Mouse (Mus musculus): Measurements from ENCODE around the gene Eppin. TPM values are rescaled to one million over a fixed set of nuclear protein-coding genes. Genes with fewer than 3 reads are reported as not detected.
"Not testable (repeated sequence)": the region's sequence is repeated elsewhere in the genome, so short reads cannot be mapped to it uniquely, and the experiment has no call there.

Eppin gene
- polyA plus RNA-seq (2014; fragmentation: Nextera tagmentation; extraction: Ambion mirVana): not detected in 2 replicates

GRCm38 (mm10) chr2:164593494-164593893, at the start of gene Eppin:
TSS of gene Eppin (minus strand) at chr2:164593594.
- H3K4me2 ChIP-seq (ENCODE audit: low read depth, low read length, severe bottlenecking): no peak within 1 kb of the TSS

DNA sequence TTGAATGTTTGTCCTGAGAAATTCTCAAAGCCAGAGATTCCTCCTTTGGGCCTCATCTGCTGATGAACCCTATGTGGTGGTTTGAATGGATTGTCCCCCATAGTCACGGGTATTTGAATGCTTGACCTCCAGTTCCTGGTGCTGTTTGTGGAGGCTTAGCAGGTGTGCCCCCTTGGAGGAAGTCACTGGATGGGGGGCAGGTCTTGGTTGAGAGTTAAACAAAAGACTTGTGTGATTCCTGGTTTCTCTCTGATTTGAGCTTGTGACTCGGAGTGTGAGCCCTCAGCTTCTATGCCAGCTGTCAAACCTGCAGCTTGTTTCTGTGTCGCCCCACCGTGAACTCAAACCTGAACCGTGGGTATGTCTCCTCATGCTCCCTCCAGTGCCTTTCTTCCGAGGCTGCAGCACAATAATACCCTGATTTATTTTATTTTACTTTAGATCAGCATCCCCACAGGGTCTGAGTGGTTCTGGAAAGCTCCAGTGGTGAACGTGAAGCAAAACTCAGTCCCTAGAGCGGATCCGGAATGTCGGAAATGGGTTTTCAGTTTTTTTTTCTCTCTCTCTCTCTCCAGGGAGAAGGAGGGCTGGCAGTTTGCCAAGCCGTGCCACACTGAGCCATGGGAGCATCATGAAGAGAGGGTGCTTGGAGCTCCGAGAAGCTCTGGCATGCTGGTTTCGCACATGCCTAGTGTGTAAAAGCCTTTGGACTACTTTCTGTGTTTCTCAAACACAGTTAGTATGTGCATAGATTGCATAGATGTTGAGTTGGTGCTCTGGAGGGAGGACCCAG, 48.7 kb upstream of the Eppin start:
- WGBS: 85% methylated on average over 13 of the region's 13 CpGs
- H3K4me3 ChIP-seq (ENCODE audit: low read depth, low read length): no peak overlapping the region
- H3K9me3 ChIP-seq (ENCODE audit: control insufficient read depth, low read length): no peaks in the 10 kb centered on the region
- H3K36me3 ChIP-seq (ENCODE audit: control insufficient read depth, insufficient read depth, low read length): no peaks in the 10 kb centered on the region
- no peaks in the 10 kb centered on the region for H3K4me1 ChIP-seq (replicated peaks; ENCODE audit: control insufficient read depth, insufficient read depth, low read length)
- ATAC-seq (replicated peaks; ENCODE audit: low FRiP score): no peak
- H3K27ac ChIP-seq (ENCODE audit: low read depth, low read length): no peak overlapping the region
- H3K4me2 ChIP-seq (ENCODE audit: low read depth, low read length, severe bottlenecking): no peak overlapping the region
- no peak overlapping the region for H3K9ac ChIP-seq (ENCODE audit: low read length)
- DNase-seq (ENCODE audit: low spot score): no peak
- H3K27me3 ChIP-seq (ENCODE audit: control insufficient read depth, insufficient read depth, low read length): no peaks in the 10 kb centered on the region

More at GRCm38 (mm10) chr2:164593494-164593893, at the start of gene Eppin:
- Histone ChIP-seq H3K4me1 (replicated peaks; ENCODE audit: control insufficient read depth, insufficient read depth, low read length) (no peaks in the 10 kb centered on the region), H3K9me3 (ENCODE audit: control insufficient read depth, low read length) (no peaks in the 10 kb centered on the region), H3K9ac (ENCODE audit: low read length) (no peak within 1 kb of the TSS), H3K27ac (ENCODE audit: low read depth, low read length) (no peak within 1 kb of the TSS), H3K4me3 (ENCODE audit: low read depth, low read length) (no peak within 1 kb of the TSS), H3K27me3 (ENCODE audit: control insufficient read depth, insufficient read depth, low read length) (no peaks in the 10 kb centered on the region), H3K36me3 (ENCODE audit: control insufficient read depth, insufficient read depth, low read length) (no peaks in the 10 kb centered on the region)
- ATAC-seq (replicated peaks; ENCODE audit: low FRiP score) (no peak), DNase-seq (ENCODE audit: low spot score) (no peak)
- 85% methylated on average over 4 of the region's 4 CpGs for WGBS

- Histone ChIP-seq H3K36me3 (ENCODE audit: control insufficient read depth, insufficient read depth, low read length) (no peaks in the 10 kb centered on the region), H3K9ac (ENCODE audit: low read length) (no peak overlapping the region), H3K27ac (ENCODE audit: low read depth, low read length) (no peak overlapping the region), H3K4me3 (ENCODE audit: low read depth, low read length) (no peak overlapping the region), H3K27me3 (ENCODE audit: control insufficient read depth, insufficient read depth, low read length) (no peaks in the 10 kb centered on the region), H3K9me3 (ENCODE audit: control insufficient read depth, low read length) (no peaks in the 10 kb centered on the region), H3K4me2 (ENCODE audit: low read depth, low read length, severe bottlenecking) (no peak overlapping the region), H3K4me1 (replicated peaks; ENCODE audit: control insufficient read depth, insufficient read depth, low read length) (no peaks in the 10 kb centered on the region)
- 61% methylated on average over 7 of the region's 7 CpGs for WGBS
- DNase-seq (ENCODE audit: low spot score) (no peak), ATAC-seq (replicated peaks; ENCODE audit: low FRiP score) (no peak)
Observed at GRCm38 (mm10) chr2:164641129-164641528, 47.7 kb upstream of the Eppin start.

DNA sequence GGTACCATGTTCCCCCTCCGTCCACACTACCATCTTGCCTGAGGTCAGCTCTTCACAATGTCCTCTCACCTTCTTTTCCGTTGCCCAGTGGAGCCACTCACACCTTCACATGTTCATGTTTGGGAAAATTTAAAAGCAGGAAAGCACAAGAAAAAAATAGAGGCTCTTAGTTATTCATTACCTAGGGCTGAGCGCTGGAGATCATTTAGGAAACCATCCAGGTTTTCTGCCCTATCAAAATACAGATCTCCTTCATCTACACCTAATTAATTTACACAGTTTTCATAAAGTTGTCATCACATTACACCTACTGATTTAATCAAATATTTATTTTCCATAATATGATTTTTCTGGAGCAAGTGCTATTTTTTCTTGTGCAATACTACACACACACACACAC, 45.3 kb upstream of the Eppin start, which contains the start of gene Wfdc16:
TSS of gene Wfdc16 (minus strand) at position 101 of the 400 bp plus-strand sequence.
- Histone ChIP-seq H3K27ac (ENCODE audit: low read depth, low read length) (no peak within 1 kb of the TSS), H3K9ac (ENCODE audit: low read length) (no peak within 1 kb of the TSS)

GRCm38 (mm10) chr2:164635266-164635665, 41.9 kb upstream of the Eppin start:
- no peaks in the 10 kb centered on the region for H3K9me3 ChIP-seq (ENCODE audit: control insufficient read depth, low read length)
- H3K4me3 ChIP-seq (ENCODE audit: low read depth, low read length): no peak overlapping the region
- no peaks in the 10 kb centered on the region for H3K4me1 ChIP-seq (replicated peaks; ENCODE audit: control insufficient read depth, insufficient read depth, low read length)
- no peak overlapping the region for H3K9ac ChIP-seq (ENCODE audit: low read length)
- no peak for DNase-seq (ENCODE audit: low spot score)
- H3K36me3 ChIP-seq (ENCODE audit: control insufficient read depth, insufficient read depth, low read length): no peaks in the 10 kb centered on the region
- no peaks in the 10 kb centered on the region for H3K27me3 ChIP-seq (ENCODE audit: control insufficient read depth, insufficient read depth, low read length)
- no peak for ATAC-seq (replicated peaks; ENCODE audit: low FRiP score)
- H3K27ac ChIP-seq (ENCODE audit: low read depth, low read length): no peak overlapping the region
- 76% methylated on average over 9 of the region's 9 CpGs for WGBS
- H3K4me2 ChIP-seq (ENCODE audit: low read depth, low read length, severe bottlenecking): no peak overlapping the region

More for the DNA sequence above, 45.3 kb upstream of the Eppin start, which contains the start of gene Wfdc16:
- Histone ChIP-seq H3K4me1 (replicated peaks; ENCODE audit: control insufficient read depth, insufficient read depth, low read length) (no peaks in the 10 kb centered on the region), H3K9me3 (ENCODE audit: control insufficient read depth, low read length) (no peaks in the 10 kb centered on the region), H3K27me3 (ENCODE audit: control insufficient read depth, insufficient read depth, low read length) (no peaks in the 10 kb centered on the region), H3K4me2 (ENCODE audit: low read depth, low read length, severe bottlenecking) (no peak within 1 kb of the TSS), H3K4me3 (ENCODE audit: low read depth, low read length) (no peak within 1 kb of the TSS), H3K36me3 (ENCODE audit: control insufficient read depth, insufficient read depth, low read length) (no peaks in the 10 kb centered on the region)
- WGBS: 84% methylated on average over 3 of the region's 3 CpGs
- no peak for DNase-seq (ENCODE audit: low spot score)
- no peak for ATAC-seq (replicated peaks; ENCODE audit: low FRiP score)

DNA sequence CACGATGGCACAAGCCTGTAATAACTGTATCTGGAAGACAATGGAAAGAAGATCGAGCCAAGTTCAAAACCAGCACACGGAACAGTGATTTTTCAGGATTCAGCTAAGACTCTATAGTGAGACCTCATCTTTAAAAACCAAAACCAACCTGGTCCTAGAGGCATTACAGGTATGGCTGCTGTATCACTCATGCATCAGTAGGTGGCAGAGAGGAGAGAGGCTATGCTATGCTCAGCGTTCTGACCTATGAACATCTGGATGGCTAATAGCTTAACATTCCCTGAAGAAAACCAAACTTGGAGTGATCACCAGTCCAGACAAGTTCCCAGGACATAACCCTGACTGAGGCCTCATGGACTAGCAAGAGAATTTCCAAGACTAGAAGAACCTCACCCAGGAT, 28.4 kb upstream of the Eppin start:
- ATAC-seq (replicated peaks; ENCODE audit: low FRiP score): no peak
- DNase-seq (ENCODE audit: low spot score): no peak
- Histone ChIP-seq H3K4me1 (replicated peaks; ENCODE audit: control insufficient read depth, insufficient read depth, low read length) (no peaks in the 10 kb centered on the region), H3K4me3 (ENCODE audit: low read depth, low read length) (no peak overlapping the region), H3K27me3 (ENCODE audit: control insufficient read depth, insufficient read depth, low read length) (no peaks in the 10 kb centered on the region), H3K36me3 (ENCODE audit: control insufficient read depth, insufficient read depth, low read length) (no peaks in the 10 kb centered on the region), H3K9me3 (ENCODE audit: control insufficient read depth, low read length) (no peaks in the 10 kb centered on the region), H3K4me2 (ENCODE audit: low read depth, low read length, severe bottlenecking) (no peak overlapping the region), H3K9ac (ENCODE audit: low read length) (no peak overlapping the region), H3K27ac (ENCODE audit: low read depth, low read length) (no peak overlapping the region)
- WGBS: 84% methylated on average over 4 of the region's 4 CpGs

DNA sequence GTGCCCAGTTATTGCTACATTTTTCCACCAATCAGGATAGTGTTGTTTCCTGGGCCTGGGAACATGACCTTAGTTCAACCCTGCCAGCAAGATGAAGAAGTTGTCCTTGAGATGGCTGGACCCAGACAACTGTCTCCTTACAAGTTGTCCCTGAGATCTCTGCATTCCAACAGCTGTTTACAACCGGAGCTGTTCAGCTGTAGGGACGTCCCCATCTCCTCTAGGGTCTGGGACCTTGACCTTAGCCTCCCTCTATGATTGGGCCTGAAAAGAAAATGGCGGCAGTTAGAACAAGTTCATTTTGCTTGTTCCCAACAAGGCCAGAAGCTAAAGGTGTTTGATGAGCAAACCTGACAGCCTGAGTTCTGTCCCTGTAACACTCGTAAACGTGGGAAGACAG, 25.7 kb upstream of the Eppin start:
- no peak for ATAC-seq (replicated peaks; ENCODE audit: low FRiP score)
- no peak for DNase-seq (ENCODE audit: low spot score)
- Histone ChIP-seq H3K4me2 (ENCODE audit: low read depth, low read length, severe bottlenecking) (no peak overlapping the region), H3K4me3 (ENCODE audit: low read depth, low read length) (no peak overlapping the region), H3K9ac (ENCODE audit: low read length) (no peak overlapping the region), H3K27me3 (ENCODE audit: control insufficient read depth, insufficient read depth, low read length) (no peaks in the 10 kb centered on the region), H3K4me1 (replicated peaks; ENCODE audit: control insufficient read depth, insufficient read depth, low read length) (no peaks in the 10 kb centered on the region), H3K27ac (ENCODE audit: low read depth, low read length) (no peak overlapping the region), H3K36me3 (ENCODE audit: control insufficient read depth, insufficient read depth, low read length) (no peaks in the 10 kb centered on the region), H3K9me3 (ENCODE audit: control insufficient read depth, low read length) (no peaks in the 10 kb centered on the region)
- 81% methylated on average over 5 of the region's 5 CpGs for WGBS

DNA sequence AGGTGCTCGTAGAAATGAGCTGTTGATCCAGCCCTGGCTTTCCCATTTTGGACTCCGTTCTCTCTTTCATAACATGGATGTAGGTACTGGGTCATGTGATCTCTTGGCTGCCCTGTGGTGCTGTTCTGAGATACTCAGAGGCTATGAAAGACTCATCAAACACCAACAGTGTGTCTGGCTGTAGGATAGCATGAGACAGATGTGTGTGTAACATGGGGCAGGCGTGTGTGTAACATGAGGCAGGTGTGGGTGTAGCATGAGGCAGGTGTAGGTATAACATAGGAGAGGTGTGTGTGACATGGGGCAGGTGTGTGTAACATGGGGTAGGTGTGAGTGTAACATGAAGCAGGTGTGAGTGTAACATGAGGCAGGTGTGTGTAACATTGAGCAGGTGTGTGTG, 22.0 kb upstream of the Eppin start:
- no peak overlapping the region for H3K4me2 ChIP-seq (ENCODE audit: low read depth, low read length, severe bottlenecking)
- no peaks in the 10 kb centered on the region for H3K36me3 ChIP-seq (ENCODE audit: control insufficient read depth, insufficient read depth, low read length)
- no peak overlapping the region for H3K27ac ChIP-seq (ENCODE audit: low read depth, low read length)
- no peaks in the 10 kb centered on the region for H3K4me1 ChIP-seq (replicated peaks; ENCODE audit: control insufficient read depth, insufficient read depth, low read length)
- H3K9ac ChIP-seq (ENCODE audit: low read length): no peak overlapping the region
- H3K4me3 ChIP-seq (ENCODE audit: low read depth, low read length): no peak overlapping the region
- no peaks in the 10 kb centered on the region for H3K9me3 ChIP-seq (ENCODE audit: control insufficient read depth, low read length)
- ATAC-seq (replicated peaks; ENCODE audit: low FRiP score) (no peak), DNase-seq (ENCODE audit: low spot score) (no peak)
- WGBS: 93% methylated on average over 3 of the region's 3 CpGs
- H3K27me3 ChIP-seq (ENCODE audit: control insufficient read depth, insufficient read depth, low read length): no peaks in the 10 kb centered on the region

- DNase-seq (ENCODE audit: low spot score); H3K27ac ChIP-seq (ENCODE audit: low read depth, low read length); H3K27me3 ChIP-seq (ENCODE audit: control insufficient read depth, insufficient read depth, low read length); ATAC-seq (replicated peaks; ENCODE audit: low FRiP score); H3K9me3 ChIP-seq (ENCODE audit: control insufficient read depth, low read length); H3K4me1 ChIP-seq (replicated peaks; ENCODE audit: control insufficient read depth, insufficient read depth, low read length); H3K9ac ChIP-seq (ENCODE audit: low read length); H3K4me2 ChIP-seq (ENCODE audit: low read depth, low read length, severe bottlenecking); H3K36me3 ChIP-seq (ENCODE audit: control insufficient read depth, insufficient read depth, low read length); H3K4me3 ChIP-seq (ENCODE audit: low read depth, low read length): not testable (repeated sequence)
- WGBS: 69% methylated on average over 8 of the region's 8 CpGs
Observed at GRCm38 (mm10) chr2:164613471-164613870, 20.1 kb upstream of the Eppin start, which contains the start of the genes Wfdc6b and Wfdc8. TSS of gene Wfdc6b (plus strand) at chr2:164613522. TSS of gene Wfdc8 (minus strand) at chr2:164613626.
